Mouse (Mus musculus): ENCODE measurements around the gene Gnas.

- TF ChIP-seq CTCF (IDR thresholded peaks at IDR 0.05; ENCODE audit: control insufficient read depth, insufficient read depth, low read length) (no peak), POLR2A (IDR thresholded peaks at IDR 0.05; ENCODE audit: borderline replicate concordance, control insufficient read depth, low read depth, low read length) (no peak)
Observed at GRCm38 (mm10) chr2:174273131-174273530, 11.0 kb upstream of the Gnas start.
